Mouse (Mus musculus): ENCODE results near the gene Atl1. TPM values are rescaled to one million over a fixed set of nuclear protein-coding genes. Genes with fewer than 3 reads are reported as not detected.

Gene Atl1
- polyA plus RNA-seq, 1 experiment from 2014 or later: 8.0 TPM

DNA sequence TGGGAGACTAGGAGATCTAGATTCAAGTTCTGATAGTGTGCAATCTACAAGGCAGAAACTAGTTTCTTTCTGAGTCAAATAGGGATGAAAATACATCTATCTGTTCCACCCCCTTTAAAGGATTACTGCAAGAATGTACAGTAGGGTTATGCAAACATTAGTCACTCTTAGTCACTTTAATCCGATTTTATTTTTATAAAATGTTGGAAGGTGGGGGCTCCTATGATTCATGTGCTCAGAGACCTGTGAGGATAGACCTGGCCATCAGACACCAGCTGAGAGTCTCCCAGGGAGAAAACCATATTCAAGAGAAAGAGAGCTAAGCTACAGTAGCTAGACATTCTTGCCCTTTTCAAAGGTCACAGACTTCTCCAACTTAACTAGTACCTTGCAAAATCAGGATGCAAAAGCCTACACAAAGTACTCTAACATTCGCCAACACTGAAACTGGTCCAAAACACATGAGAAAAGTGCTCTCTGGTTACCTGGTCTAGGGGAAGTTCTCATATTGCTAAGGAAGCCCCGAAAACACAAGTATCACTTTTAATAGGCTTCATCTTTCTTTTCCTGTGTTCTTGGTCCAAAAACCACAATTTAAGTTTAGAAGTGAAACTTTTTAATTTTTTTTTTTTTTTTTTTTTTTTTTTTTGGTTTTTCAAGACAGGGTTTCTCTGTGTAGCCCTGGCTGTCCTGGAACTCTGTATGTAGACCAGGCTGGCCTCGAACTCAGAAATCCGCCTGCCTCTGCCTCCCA lies 7.1 kb upstream of the Atl1 start:
- Histone ChIP-seq H3K36me3 (peaks cover 10% of the 10 kb centered on the region; the same call in 1 of the 2 replicates), H3K4me3 (no peak overlapping the region), H3K9me3 (replicated peaks) (0 out of 2 replicates have a peak, but pooled peaks cover 3% of the 10 kb centered on the region), H3K4me1 (replicated peaks) (peaks cover 32% of the 10 kb centered on the region), H3K27ac (ENCODE audit: poor library complexity, severe bottlenecking) (no peak overlapping the region), H3K27me3 (replicated peaks) (no peaks in the 10 kb centered on the region), H3K9ac (no peak overlapping the region), H3K4me2 (no peak overlapping the region)
- WGBS: 96% methylated on average over 5 of the region's 5 CpGs
- ATAC-seq (ENCODE audit: insufficient number of reproducible peaks, low FRiP score): no peak

DNA sequence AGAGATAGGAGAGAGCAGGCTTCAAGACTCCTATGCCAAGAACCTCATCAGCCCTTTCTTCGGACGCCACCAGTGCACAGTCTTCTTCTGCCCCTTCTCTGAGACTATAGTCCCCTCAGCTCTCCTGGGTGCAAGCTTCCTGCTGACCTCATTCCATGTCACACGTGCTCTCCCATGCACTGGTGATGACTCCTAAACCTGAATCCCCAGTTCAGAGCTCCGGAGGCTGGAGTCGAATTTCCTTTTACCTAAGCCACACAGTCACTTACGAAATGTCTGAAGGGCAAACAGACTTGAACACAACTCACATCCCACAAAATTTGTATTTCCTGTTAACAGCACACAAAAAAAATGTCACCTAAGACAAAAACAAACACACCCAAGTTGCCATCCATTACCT lies 4.6 kb upstream of the Atl1 start:
- Histone ChIP-seq H3K9ac (no peak overlapping the region), H3K36me3 (peaks cover 10% of the 10 kb centered on the region; the same call in 1 of the 2 replicates), H3K9me3 (replicated peaks) (0 out of 2 replicates have a peak, but pooled peaks cover 3% of the 10 kb centered on the region), H3K4me2 (no peak overlapping the region), H3K4me1 (replicated peaks) (peaks cover 33% of the 10 kb centered on the region), H3K27me3 (replicated peaks) (no peaks in the 10 kb centered on the region), H3K4me3 (no peak overlapping the region), H3K27ac (ENCODE audit: poor library complexity, severe bottlenecking) (no peak overlapping the region)
- 78% methylated on average over 6 of the region's 6 CpGs for WGBS
- no peak for ATAC-seq (ENCODE audit: insufficient number of reproducible peaks, low FRiP score)

GRCm38 (mm10) chr12:69888345-69888744 lies 4.1 kb upstream of the Atl1 start:
- Histone ChIP-seq H3K27me3 (replicated peaks) (no peaks in the 10 kb centered on the region), H3K4me2 (no peak overlapping the region), H3K9ac (no peak overlapping the region), H3K4me1 (replicated peaks) (peaks cover 33% of the 10 kb centered on the region), H3K27ac (ENCODE audit: poor library complexity, severe bottlenecking) (no peak overlapping the region), H3K36me3 (peaks cover 7% of the 10 kb centered on the region; the same call in 1 of the 2 replicates), H3K4me3 (no peak overlapping the region), H3K9me3 (replicated peaks) (no peaks in the 10 kb centered on the region)
- whole genome bisulfite sequencing: 74% methylated on average over 1 of the region's 1 CpGs
- no peak for ATAC-seq (ENCODE audit: insufficient number of reproducible peaks, low FRiP score)

- H3K4me2 ChIP-seq: peak overlapping the region; percentile 69
- H3K27ac ChIP-seq (ENCODE audit: poor library complexity, severe bottlenecking): peak overlapping the region; percentile 23
- no peak for ATAC-seq (ENCODE audit: insufficient number of reproducible peaks, low FRiP score)
- peaks cover 36% of the 10 kb centered on the region for H3K4me1 ChIP-seq (replicated peaks)
- WGBS: 55% methylated on average over 6 of the region's 6 CpGs
- peak overlapping the region; percentile 21 for H3K4me3 ChIP-seq
- peaks cover 7% of the 10 kb centered on the region; the same call in 1 of the 2 replicates for H3K36me3 ChIP-seq
- peak overlapping the region; percentile 49 for H3K9ac ChIP-seq
- no peaks in the 10 kb centered on the region for H3K9me3 ChIP-seq (replicated peaks)
- H3K27me3 ChIP-seq (replicated peaks): no peaks in the 10 kb centered on the region
Measured at GRCm38 (mm10) chr12:69890051-69890450, 2.4 kb upstream of the Atl1 start.

- Histone ChIP-seq H3K36me3 (peaks cover 7% of the 10 kb centered on the region; the same call in 1 of the 2 replicates), H3K4me3 (peak overlapping the region; percentile 21), H3K4me1 (replicated peaks) (peaks cover 36% of the 10 kb centered on the region), H3K9ac (peak overlapping the region; percentile 49), H3K27me3 (replicated peaks) (no peaks in the 10 kb centered on the region), H3K4me2 (peak overlapping the region; percentile 69), H3K9me3 (replicated peaks) (no peaks in the 10 kb centered on the region), H3K27ac (ENCODE audit: poor library complexity, severe bottlenecking) (peak overlapping the region; percentile 23)
- WGBS: 12% methylated on average over 5 of the region's 5 CpGs
- ATAC-seq (ENCODE audit: insufficient number of reproducible peaks, low FRiP score): no peak
Measured at GRCm38 (mm10) chr12:69890476-69890875, 1.9 kb upstream of the Atl1 start.

DNA sequence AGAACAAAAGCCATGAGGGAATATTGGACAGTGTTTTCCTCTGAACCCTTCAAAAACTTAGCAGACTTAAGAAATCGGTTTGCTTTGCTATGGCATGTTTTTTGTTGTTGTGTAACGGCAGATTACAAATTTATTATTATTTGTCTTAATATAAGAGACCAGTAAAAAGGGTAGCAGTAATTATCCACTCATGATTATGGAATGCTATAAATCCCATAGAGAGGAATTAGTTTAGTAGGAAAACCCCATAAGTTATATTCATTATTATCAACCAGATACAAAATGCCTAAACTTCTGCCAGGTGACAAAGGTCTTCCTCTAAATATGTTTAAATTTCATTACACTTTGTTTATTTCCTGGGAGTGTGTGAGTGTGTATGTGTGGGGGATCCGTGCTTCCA lies 693 bp upstream of the Atl1 start:
- Histone ChIP-seq H3K4me3 (peak overlapping the region; percentile 96), H3K4me1 (replicated peaks) (peaks cover 35% of the 10 kb centered on the region), H3K4me2 (peak overlapping the region; percentile 69), H3K9ac (peak overlapping the region; percentile 98), H3K36me3 (peaks cover 6% of the 10 kb centered on the region; the same call in 1 of the 2 replicates), H3K27ac (ENCODE audit: poor library complexity, severe bottlenecking) (peak overlapping the region; percentile 95; the same call in 1 of the 2 replicates), H3K9me3 (replicated peaks) (no peaks in the 10 kb centered on the region), H3K27me3 (replicated peaks) (no peaks in the 10 kb centered on the region)
- 36% methylated on average over 3 of the region's 3 CpGs for WGBS
- no peak for ATAC-seq (ENCODE audit: insufficient number of reproducible peaks, low FRiP score)

DNA sequence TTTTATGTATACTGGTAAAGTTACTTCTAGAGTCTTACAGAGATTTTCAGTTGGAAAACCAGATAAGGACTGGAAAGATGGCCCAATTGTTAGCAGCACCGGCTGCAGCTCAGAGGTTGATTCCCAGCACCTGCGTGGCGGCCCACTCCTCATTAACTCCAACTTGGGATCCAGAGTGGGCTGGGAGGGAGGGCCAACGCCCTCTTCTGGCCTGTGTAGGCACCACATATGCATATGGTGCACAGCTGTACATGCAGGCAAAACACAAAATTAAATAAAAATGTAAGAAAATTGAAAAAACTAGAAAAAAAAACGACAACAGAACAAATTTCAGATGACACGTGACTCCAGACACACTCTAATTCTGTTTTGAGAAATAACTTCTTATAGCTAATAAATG lies 1.5 kb downstream of the Atl1 start:
- no peak overlapping the region for H3K4me2 ChIP-seq
- no peak overlapping the region for H3K9ac ChIP-seq
- peaks cover 36% of the 10 kb centered on the region for H3K4me1 ChIP-seq (replicated peaks)
- ATAC-seq (ENCODE audit: insufficient number of reproducible peaks, low FRiP score): no peak
- H3K9me3 ChIP-seq (replicated peaks): no peaks in the 10 kb centered on the region
- H3K27ac ChIP-seq (ENCODE audit: poor library complexity, severe bottlenecking): no peak overlapping the region
- no peaks in the 10 kb centered on the region for H3K36me3 ChIP-seq
- no peak overlapping the region for H3K4me3 ChIP-seq
- 59% methylated on average over 6 of the region's 6 CpGs for WGBS
- H3K27me3 ChIP-seq (replicated peaks): no peaks in the 10 kb centered on the region

DNA sequence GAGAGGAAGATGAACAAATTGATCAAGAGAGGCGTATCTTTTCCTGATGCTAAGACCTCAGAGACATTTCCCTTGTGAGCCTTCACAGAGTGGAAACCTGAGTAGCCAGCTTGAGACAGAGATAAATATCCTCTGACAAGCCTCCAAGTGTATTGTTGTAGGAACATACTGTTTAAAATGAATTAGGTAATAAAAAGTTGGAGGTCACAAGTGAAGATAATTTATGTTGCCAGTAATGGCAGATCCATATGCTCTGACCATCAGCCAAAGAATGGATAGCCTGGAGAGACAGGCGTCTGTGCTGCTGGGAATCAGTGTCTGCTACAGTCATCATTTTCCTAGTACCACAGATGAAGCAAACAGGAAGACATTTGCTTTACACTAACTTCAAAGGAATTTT lies 2.6 kb downstream of the Atl1 start:
- H3K27ac ChIP-seq (ENCODE audit: poor library complexity, severe bottlenecking): no peak overlapping the region; the same call in 1 of the 2 replicates
- H3K9ac ChIP-seq: no peak overlapping the region
- ATAC-seq (ENCODE audit: insufficient number of reproducible peaks, low FRiP score): no peak
- no peaks in the 10 kb centered on the region for H3K36me3 ChIP-seq
- H3K4me2 ChIP-seq: no peak overlapping the region
- H3K4me1 ChIP-seq (replicated peaks): peaks cover 29% of the 10 kb centered on the region
- no peaks in the 10 kb centered on the region for H3K9me3 ChIP-seq (replicated peaks)
- no peak overlapping the region for H3K4me3 ChIP-seq
- WGBS: 69% methylated on average over 2 of the region's 2 CpGs
- H3K27me3 ChIP-seq (replicated peaks): no peaks in the 10 kb centered on the region

DNA sequence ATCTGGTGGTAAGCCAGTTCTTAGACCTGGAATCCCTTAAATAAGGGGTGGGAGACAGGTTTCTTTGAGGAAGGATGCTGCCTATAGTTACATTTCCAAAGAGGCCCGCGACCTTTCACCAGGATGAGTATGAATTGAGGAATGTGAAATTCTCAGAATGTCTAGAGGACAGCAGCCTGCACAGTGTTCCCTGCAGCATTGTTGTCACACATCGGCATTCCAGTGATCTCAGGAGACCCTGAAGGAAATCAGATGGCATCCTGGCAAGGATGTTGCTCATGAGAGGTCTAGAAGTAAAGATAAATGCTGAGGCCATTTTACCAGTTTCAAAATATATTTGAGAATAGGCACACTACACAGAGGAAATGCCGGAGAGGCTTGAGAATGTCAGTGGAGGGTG lies 5.7 kb downstream of the Atl1 start:
- WGBS: 36% methylated on average over 4 of the region's 4 CpGs
- peaks cover 15% of the 10 kb centered on the region for H3K4me1 ChIP-seq (replicated peaks)
- no peaks in the 10 kb centered on the region for H3K9me3 ChIP-seq (replicated peaks)
- no peak overlapping the region for H3K4me3 ChIP-seq
- no peaks in the 10 kb centered on the region for H3K27me3 ChIP-seq (replicated peaks)
- no peak overlapping the region for H3K27ac ChIP-seq (ENCODE audit: poor library complexity, severe bottlenecking)
- no peak overlapping the region for H3K9ac ChIP-seq
- no peak for ATAC-seq (ENCODE audit: insufficient number of reproducible peaks, low FRiP score)
- H3K4me2 ChIP-seq: no peak overlapping the region
- H3K36me3 ChIP-seq: no peaks in the 10 kb centered on the region

DNA sequence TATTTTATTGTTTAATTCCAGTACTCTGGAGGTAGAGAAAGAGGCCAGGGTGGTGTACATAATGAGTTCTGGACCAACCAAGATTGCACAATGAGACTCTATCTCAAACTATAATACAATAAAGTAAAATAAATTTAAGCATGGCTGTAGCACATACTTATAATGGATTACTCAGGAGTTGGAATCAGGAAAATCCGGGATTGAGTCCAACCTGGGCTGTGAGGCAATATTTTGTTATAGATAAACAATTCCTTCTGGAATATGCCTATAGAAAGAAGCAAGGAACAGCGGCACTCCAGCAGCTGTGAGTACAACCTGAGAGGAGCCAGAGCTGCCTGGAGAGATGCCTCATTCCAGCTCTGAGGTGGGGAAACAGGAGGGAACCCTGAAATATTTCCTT lies 12.6 kb downstream of the Atl1 start:
- Histone ChIP-seq H3K9ac (no peak overlapping the region), H3K9me3 (replicated peaks) (no peaks in the 10 kb centered on the region), H3K4me3 (no peak overlapping the region), H3K36me3 (no peaks in the 10 kb centered on the region), H3K4me2 (no peak overlapping the region), H3K27me3 (replicated peaks) (no peaks in the 10 kb centered on the region), H3K27ac (ENCODE audit: poor library complexity, severe bottlenecking) (no peak overlapping the region), H3K4me1 (replicated peaks) (peaks cover 12% of the 10 kb centered on the region)
- no peak for ATAC-seq (ENCODE audit: insufficient number of reproducible peaks, low FRiP score)
- 73% methylated on average over 2 of the region's 2 CpGs for WGBS

DNA sequence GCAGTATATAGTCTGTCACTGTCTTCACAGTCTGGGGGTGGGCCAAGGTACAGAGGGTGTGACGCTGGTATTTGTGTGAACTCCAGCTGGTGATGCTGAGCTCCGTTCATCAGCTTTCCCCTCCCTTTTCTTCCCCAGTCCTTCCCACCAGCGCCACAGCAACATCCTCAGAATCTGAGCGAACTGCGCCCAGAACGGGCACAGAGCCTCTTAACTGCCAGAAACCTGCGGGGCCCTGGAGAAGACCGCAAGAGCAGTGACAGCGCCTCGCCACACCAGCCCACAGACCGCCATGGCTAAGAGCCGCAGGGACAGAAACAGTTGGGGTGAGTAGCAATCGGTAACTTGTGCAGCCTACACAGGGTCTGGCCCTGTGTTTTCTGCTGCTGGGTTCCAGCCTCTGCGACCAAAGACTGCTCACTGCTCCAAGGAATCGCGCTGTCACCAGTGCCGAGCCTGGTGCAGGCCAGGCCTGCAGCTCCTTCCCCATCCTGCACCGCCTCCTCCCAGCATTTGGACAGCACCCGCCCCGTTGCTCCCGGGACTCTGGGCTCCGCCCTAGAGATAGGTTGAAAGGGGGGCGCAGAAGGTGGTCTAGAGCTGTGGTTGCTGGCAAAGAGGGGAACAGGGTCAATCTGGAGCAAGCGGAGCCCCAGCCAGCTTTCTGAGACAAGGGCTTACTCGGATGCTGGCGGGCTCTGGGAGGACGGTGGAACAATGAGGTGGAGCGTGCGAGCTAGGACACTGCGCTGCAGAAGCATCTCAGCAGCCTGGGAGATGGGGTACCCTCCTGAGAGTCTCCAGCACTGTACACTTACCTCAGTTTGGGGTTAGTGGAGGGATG lies 15.5 kb downstream of the Atl1 start:
- H3K9ac ChIP-seq: peak overlapping the region; percentile 37
- no peaks in the 10 kb centered on the region for H3K36me3 ChIP-seq
- no peak overlapping the region for H3K27ac ChIP-seq (ENCODE audit: poor library complexity, severe bottlenecking)
- peaks cover 12% of the 10 kb centered on the region for H3K4me1 ChIP-seq (replicated peaks)
- ATAC-seq (ENCODE audit: insufficient number of reproducible peaks, low FRiP score): peak; percentile 64
- no peaks in the 10 kb centered on the region for H3K27me3 ChIP-seq (replicated peaks)
- H3K9me3 ChIP-seq (replicated peaks): no peaks in the 10 kb centered on the region
- peak overlapping the region; percentile 78 for H3K4me2 ChIP-seq
- peak overlapping the region; percentile 41 for H3K4me3 ChIP-seq
- 5% methylated on average over 30 of the region's 30 CpGs for WGBS

Data from heart, embryonic 12.5 days (tissue).